Mouse (Mus musculus) intestine, embryonic 16.5 days (tissue): ENCODE data around the gene Trim33. TPM values are rescaled to one million over a fixed set of nuclear protein-coding genes. Genes with fewer than 3 reads are reported as not detected.
A peak's percentile ranks its signal among the peaks of the same experiment; 100 is the strongest.

ENCODE experiments used
- ATAC-seq: fragments of 200-750 bp; cut with Nextera tagmentation; 2 replicates; pipeline ENCODE4 v1.8.0; 2017; ENCODE audit warnings: moderate TSS enrichment, moderate library complexity
- H3K27ac ChIP-seq: fragments of 300-500 bp; sonication (generic); 2 replicates; pipeline ENCODE4 v1.5.1; 2014; ENCODE audit warnings: mild to moderate bottlenecking, low read length
- H3K27me3 ChIP-seq: fragments of 300-500 bp; sonication (generic); replicated peaks from 2 replicates; pipeline ENCODE4 v1.6.1; 2014; ENCODE audit warnings: low read length, control low read depth, mixed read lengths; ENCODE audit not compliant: control insufficient read depth, insufficient read depth
- H3K36me3 ChIP-seq: fragments of 300-500 bp; sonication (generic); 2 replicates; pipeline ENCODE4 v1.6.1; 2014; ENCODE audit warnings: low read length, control low read depth; ENCODE audit not compliant: control insufficient read depth, insufficient read depth
- H3K4me1 ChIP-seq: fragments of 300-500 bp; sonication (generic); 2 replicates; pipeline ENCODE4 v1.6.1; 2014; ENCODE audit warnings: low read length, control low read depth, mixed read lengths; ENCODE audit not compliant: control insufficient read depth, insufficient read depth
- H3K4me2 ChIP-seq: fragments of 300-500 bp; sonication (generic); 2 replicates; pipeline ENCODE4 v1.6.1; 2014; ENCODE audit warnings: low read depth, low read length, control low read depth
- H3K4me3 ChIP-seq: fragments of 300-500 bp; sonication (generic); 2 replicates; pipeline ENCODE4 v1.5.1; 2014; ENCODE audit warnings: mild to moderate bottlenecking, low read length
- H3K9ac ChIP-seq: fragments of 300-500 bp; sonication (generic); 2 replicates; pipeline ENCODE4 v1.6.1; 2014; ENCODE audit warnings: low read depth, low read length
- H3K9me3 ChIP-seq: fragments of 300-500 bp; sonication (generic); 2 replicates; pipeline ENCODE4 v1.6.1; 2016; ENCODE audit warnings: low read length, control low read depth; ENCODE audit not compliant: control insufficient read depth
- WGBS: fragments of 180-500 bp; shearing (Covaris S2); extraction: QIAGEN DNeasy Blood & Tissue Kit; methylation state at CpG from one replicate; pipeline ENCODE4 v1.1.7; 2014; 5-methylcytosine and 5-hydroxymethylcytosine counted together
- polyA plus RNA-seq: library from polyadenylated mRNA; unstranded; fragments of >200 nt; fragmentation: Nextera tagmentation; extraction: Ambion mirVana; gene quantifications from 2 replicates; pipeline ENCODE4 v1.2.1, GENCODE M21; 2015

Gene Trim33
- polyA plus RNA-seq, 1 experiment from 2014 or later: 12.3 TPM

GRCm38 (mm10) chr3:103278561-103279181 is 422 bp upstream of the Trim33 start:
- no peaks in the 10 kb centered on the region for H3K9me3 ChIP-seq
- no peaks in the 10 kb centered on the region for H3K36me3 ChIP-seq
- H3K27me3 ChIP-seq: no peaks in the 10 kb centered on the region
- peak overlapping the region; percentile 98 for H3K9ac ChIP-seq
- WGBS: 8% methylated on average over 11 of the region's 11 CpGs
- H3K4me3 ChIP-seq: peak overlapping the region; percentile 100
- H3K4me1 ChIP-seq: peaks cover 6% of the 10 kb centered on the region
- peak overlapping the region; percentile 95 for H3K27ac ChIP-seq
- peak overlapping the region; percentile 53 for H3K4me2 ChIP-seq
- ATAC-seq: peak; percentile 14; the same call in 1 of the 2 replicates

GRCm38 (mm10) chr3:103280241-103280761 is 1.2 kb downstream of the Trim33 start:
- peak overlapping the region; percentile 100 for H3K4me3 ChIP-seq
- H3K27me3 ChIP-seq: no peaks in the 10 kb centered on the region
- no peaks in the 10 kb centered on the region for H3K9me3 ChIP-seq
- H3K36me3 ChIP-seq: no peaks in the 10 kb centered on the region
- WGBS: under 1% methylated on average over 36 of the region's 36 CpGs
- H3K27ac ChIP-seq: peak overlapping the region; percentile 95
- ATAC-seq: peak; percentile 62
- peak overlapping the region; percentile 94 for H3K4me2 ChIP-seq
- peaks cover 8% of the 10 kb centered on the region for H3K4me1 ChIP-seq
- peak overlapping the region; percentile 98 for H3K9ac ChIP-seq

GRCm38 (mm10) chr3:103280875-103281274 is 1.8 kb downstream of the Trim33 start:
- Histone ChIP-seq H3K9ac (peak overlapping the region; percentile 98), H3K4me3 (peak overlapping the region; percentile 100), H3K4me1 (peaks cover 8% of the 10 kb centered on the region), H3K4me2 (peak overlapping the region; percentile 94), H3K27ac (peak overlapping the region; percentile 95; the same call in 1 of the 2 replicates), H3K36me3 (no peaks in the 10 kb centered on the region), H3K27me3 (no peaks in the 10 kb centered on the region), H3K9me3 (no peaks in the 10 kb centered on the region)
- 26% methylated on average over 5 of the region's 5 CpGs for WGBS
- ATAC-seq: no peak

- H3K36me3 ChIP-seq: no peaks in the 10 kb centered on the region
- no peak for ATAC-seq
- H3K4me1 ChIP-seq: peaks cover 6% of the 10 kb centered on the region; the same call in 1 of the 2 replicates
- 81% methylated on average over 4 of the region's 4 CpGs for WGBS
- H3K4me3 ChIP-seq: no peak overlapping the region
- H3K27me3 ChIP-seq: no peaks in the 10 kb centered on the region
- no peak overlapping the region for H3K4me2 ChIP-seq
- H3K27ac ChIP-seq: no peak overlapping the region
- no peak overlapping the region for H3K9ac ChIP-seq
- no peaks in the 10 kb centered on the region for H3K9me3 ChIP-seq
Observed at GRCm38 (mm10) chr3:103288761-103289160, 9.7 kb downstream of the Trim33 start.

GRCm38 (mm10) chr3:103291087-103291486 is 12.0 kb downstream of the Trim33 start:
- Histone ChIP-seq H3K27me3 (no peaks in the 10 kb centered on the region), H3K4me3 (no peak overlapping the region), H3K4me1 (peaks cover 4% of the 10 kb centered on the region; the same call in 1 of the 2 replicates), H3K36me3 (no peaks in the 10 kb centered on the region), H3K4me2 (no peak overlapping the region), H3K9ac (no peak overlapping the region), H3K9me3 (no peaks in the 10 kb centered on the region), H3K27ac (no peak overlapping the region)
- peak; percentile 50; the same call in 1 of the 2 replicates for ATAC-seq
- 81% methylated on average over 2 of the region's 2 CpGs for WGBS

- Histone ChIP-seq H3K9me3 (no peaks in the 10 kb centered on the region), H3K4me2 (no peak overlapping the region), H3K4me1 (0 out of 2 replicates have a peak, but pooled peaks cover 4% of the 10 kb centered on the region), H3K27ac (no peak overlapping the region), H3K4me3 (no peak overlapping the region), H3K27me3 (no peaks in the 10 kb centered on the region), H3K9ac (no peak overlapping the region), H3K36me3 (no peaks in the 10 kb centered on the region)
- WGBS: 69% methylated on average over 6 of the region's 6 CpGs
- ATAC-seq: no peak
Observed at GRCm38 (mm10) chr3:103305411-103305982, 26.4 kb downstream of the Trim33 start.

- Histone ChIP-seq H3K27ac (no peak overlapping the region), H3K4me3 (no peak overlapping the region), H3K4me1 (0 out of 2 replicates have a peak, but pooled peaks cover 4% of the 10 kb centered on the region), H3K9ac (no peak overlapping the region), H3K4me2 (no peak overlapping the region), H3K9me3 (no peaks in the 10 kb centered on the region), H3K27me3 (no peaks in the 10 kb centered on the region), H3K36me3 (0 out of 2 replicates have a peak, but pooled peaks cover under 1% of the 10 kb centered on the region)
- ATAC-seq: no peak
- WGBS: 58% methylated on average over 5 of the region's 5 CpGs
Observed at GRCm38 (mm10) chr3:103309252-103309651, 30.2 kb downstream of the Trim33 start.

GRCm38 (mm10) chr3:103309750-103310149 is 30.7 kb downstream of the Trim33 start:
- 69% methylated on average over 1 of the region's 1 CpGs for WGBS

GRCm38 (mm10) chr3:103314291-103314690 is 35.2 kb downstream of the Trim33 start:
- H3K4me1 ChIP-seq: no peaks in the 10 kb centered on the region

More at GRCm38 (mm10) chr3:103309750-103310149, 30.7 kb downstream of the Trim33 start:
- no peak for ATAC-seq
- Histone ChIP-seq H3K9me3 (no peaks in the 10 kb centered on the region), H3K27me3 (no peaks in the 10 kb centered on the region), H3K27ac (no peak overlapping the region), H3K4me2 (no peak overlapping the region), H3K4me1 (0 out of 2 replicates have a peak, but pooled peaks cover 4% of the 10 kb centered on the region), H3K9ac (no peak overlapping the region), H3K4me3 (no peak overlapping the region), H3K36me3 (peaks cover 4% of the 10 kb centered on the region; the same call in 1 of the 2 replicates)

More at GRCm38 (mm10) chr3:103314291-103314690, 35.2 kb downstream of the Trim33 start:
- H3K4me3 ChIP-seq: no peak overlapping the region
- no peaks in the 10 kb centered on the region for H3K27me3 ChIP-seq
- no peaks in the 10 kb centered on the region for H3K9me3 ChIP-seq
- H3K4me2 ChIP-seq: no peak overlapping the region
- no peak overlapping the region for H3K27ac ChIP-seq
- H3K9ac ChIP-seq: no peak overlapping the region
- no peak for ATAC-seq
- peaks cover 4% of the 10 kb centered on the region; the same call in 1 of the 2 replicates for H3K36me3 ChIP-seq
